Mouse (Mus musculus): ENCODE results near the gene Epha4.

Gene Epha4

GRCm38 (mm10) chr1:77446438-77446837 lies 68.5 kb downstream of the Epha4 start:
- DNase-seq (ENCODE audit: low read depth, low spot score), result no peak

DNA sequence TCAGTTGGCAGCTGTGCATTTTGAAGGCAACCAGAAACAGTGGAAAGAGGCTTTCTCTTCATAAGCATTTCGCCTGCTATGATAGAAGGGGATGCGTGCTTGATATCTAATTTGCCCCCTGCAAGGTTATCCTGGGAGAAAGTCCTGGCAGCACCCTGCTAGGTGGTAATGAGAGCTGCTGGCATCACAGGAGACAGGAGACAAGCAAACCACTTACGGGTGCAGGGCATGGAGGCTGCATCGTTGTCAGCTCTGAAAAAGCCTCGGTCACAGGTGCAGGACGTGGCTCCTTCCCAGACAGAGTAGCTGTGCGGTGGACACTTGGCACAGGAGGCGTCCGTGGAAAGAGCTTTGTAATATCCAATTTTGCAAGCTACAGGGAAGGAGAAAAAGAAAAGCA lies 70.2 kb downstream of the Epha4 start:
- DNase-seq (ENCODE audit: low read depth, low spot score), result no peak

DNA sequence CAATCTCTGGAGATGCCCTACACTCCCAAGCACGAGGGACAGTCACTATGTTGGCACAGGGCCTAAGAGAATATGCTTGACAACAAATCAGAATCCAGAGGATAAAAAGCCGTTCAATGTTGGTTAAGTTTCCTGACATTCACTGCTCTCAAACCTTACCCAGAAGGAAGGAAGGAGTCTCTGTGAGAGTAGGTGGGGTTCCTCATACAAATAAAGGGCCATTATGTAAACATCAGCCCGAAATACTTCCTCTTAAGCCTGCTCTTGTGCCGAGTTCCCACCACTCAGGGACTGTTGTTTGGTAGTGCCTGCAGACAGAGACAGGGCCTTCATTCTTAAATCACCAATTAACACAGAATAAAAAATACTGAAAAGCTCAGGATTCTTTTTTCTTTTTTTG lies 72.9 kb downstream of the Epha4 start:
- no peak for DNase-seq (ENCODE audit: low read depth, low spot score)

- no peak for DNase-seq (ENCODE audit: low read depth, low spot score)
Observed at GRCm38 (mm10) chr1:77441401-77441800, 73.5 kb downstream of the Epha4 start.

- DNase-seq (ENCODE audit: low read depth, low spot score), result no peak
Observed at GRCm38 (mm10) chr1:77440512-77440911, 74.4 kb downstream of the Epha4 start.

DNA sequence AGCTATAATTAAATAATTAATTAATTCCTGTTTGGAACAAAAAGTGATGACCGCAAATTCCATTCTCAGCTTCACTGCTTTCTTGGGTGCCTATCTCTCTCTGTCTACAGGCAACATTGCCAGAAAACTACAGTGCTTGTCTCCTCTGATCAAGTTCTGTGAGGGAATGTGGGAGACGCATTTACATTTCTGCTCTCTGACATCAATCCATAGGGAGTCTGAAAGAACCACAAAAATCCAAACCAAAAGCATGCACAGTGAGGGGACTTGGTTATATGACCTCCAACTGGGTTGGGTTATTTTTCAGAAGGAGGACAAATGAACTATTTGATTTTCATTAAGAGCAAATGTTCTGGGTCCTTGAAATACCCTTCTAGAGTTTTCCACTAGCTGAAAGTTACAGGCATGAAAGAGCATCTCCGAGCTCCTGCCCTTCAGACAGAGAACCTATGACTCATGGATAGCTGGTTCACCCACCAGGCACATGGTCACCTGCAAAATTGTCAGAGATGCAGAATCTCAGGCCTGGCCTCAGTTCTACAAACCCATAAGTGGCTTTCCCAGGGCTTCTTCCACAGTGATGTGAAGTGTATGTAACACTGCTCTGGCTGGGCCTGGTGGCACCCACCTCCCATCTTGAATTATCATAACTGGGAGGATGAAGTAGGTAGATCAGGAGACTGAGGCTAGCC lies 75.4 kb downstream of the Epha4 start:
- no peak for DNase-seq (ENCODE audit: low read depth, low spot score)

GRCm38 (mm10) chr1:77438639-77439038 lies 76.2 kb downstream of the Epha4 start:
- no peak for DNase-seq (ENCODE audit: low read depth, low spot score)

DNA sequence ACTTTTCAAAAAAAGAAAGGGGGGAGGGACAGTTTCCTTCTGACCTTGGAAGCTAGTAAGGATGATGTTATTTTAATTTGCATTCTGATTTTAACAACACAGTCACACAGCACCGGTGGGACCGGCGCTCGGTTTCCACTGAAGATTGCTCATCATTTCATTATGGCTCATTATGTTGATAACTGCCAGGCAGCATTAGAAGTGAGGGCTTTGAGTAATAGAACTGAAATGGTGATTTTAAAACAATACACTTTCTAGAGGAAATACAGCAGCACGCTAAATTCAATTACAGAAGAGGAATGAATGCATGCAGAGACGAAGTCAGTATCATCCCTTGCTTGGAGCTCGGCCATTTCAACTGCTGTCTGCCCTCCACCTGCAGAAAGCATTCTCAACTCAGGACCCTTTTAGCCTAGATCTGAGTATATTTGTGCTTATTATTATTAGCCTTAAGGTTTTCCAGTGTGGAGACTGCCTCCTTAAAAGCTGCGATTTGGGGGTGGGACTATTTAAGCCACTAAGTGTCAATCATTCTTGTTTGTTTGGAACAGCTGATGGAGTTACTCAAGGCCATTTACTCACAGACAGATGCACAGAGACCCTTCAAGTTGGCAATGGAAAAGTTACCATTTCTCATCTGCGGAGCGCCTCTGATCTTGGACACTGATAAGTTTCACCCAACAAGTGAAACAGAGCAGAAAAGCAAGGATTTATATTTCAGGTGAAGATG lies 76.8 kb downstream of the Epha4 start:
- DNase-seq (ENCODE audit: low read depth, low spot score), result no peak

DNA sequence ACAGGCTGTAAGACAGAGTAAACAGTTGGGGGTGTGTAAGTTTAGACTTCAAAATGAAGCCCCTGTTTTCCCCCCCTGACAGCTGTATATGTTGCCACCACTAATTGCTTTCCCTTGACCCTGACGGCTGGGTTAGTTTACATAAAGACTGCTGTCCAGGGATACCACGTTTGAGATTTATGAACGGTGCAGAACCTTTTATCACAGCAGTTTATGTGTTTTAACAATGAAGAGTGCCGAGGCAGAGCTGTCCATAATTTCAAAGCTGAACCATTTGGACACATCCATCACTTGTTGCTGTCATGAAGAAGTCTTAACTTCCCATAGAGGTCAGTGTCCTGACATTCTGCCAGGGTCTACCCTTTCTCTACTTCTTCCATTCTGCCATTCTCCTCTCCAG lies 79.8 kb downstream of the Epha4 start:
- DNase-seq (ENCODE audit: low read depth, low spot score), result peak; percentile 75

DNA sequence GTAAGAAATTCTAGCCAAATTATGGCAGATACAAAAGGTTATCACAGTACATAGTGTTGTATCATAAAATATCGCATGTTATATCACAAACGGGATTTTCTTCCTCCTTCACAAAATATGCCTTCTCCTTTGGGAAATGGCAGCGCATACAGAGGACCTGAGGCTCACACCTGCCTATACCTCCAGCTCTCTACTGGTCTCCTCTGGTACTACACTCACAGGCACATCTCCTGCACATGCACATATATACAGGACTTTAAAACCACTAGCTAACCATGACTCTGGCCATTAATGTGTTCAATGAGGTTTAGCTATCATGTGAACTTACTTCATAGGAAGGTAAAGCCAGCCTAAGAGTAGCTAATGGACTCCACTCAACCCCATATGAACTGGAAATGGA lies 81.7 kb downstream of the Epha4 start:
- no peak for DNase-seq (ENCODE audit: low read depth, low spot score)

DNA sequence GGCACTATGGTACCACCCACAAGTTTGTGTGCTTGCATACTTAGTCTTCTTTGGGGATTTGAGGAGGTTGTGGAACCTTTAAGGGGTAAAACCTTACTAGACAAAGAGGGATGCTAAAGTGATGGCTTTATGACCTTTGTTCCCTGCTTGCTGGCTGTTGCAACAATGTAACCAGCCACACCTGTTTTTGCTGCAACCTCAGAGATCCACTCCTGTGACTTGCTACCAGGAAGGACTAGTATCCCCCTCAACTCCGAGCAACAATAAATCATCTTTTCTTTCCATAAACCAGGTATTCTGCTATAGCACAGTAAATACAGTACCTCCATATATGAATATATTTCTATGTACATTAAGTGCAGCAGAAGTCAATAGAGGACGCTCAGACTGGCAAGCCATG lies 82.4 kb downstream of the Epha4 start:
- DNase-seq (ENCODE audit: low read depth, low spot score), result no peak

DNA sequence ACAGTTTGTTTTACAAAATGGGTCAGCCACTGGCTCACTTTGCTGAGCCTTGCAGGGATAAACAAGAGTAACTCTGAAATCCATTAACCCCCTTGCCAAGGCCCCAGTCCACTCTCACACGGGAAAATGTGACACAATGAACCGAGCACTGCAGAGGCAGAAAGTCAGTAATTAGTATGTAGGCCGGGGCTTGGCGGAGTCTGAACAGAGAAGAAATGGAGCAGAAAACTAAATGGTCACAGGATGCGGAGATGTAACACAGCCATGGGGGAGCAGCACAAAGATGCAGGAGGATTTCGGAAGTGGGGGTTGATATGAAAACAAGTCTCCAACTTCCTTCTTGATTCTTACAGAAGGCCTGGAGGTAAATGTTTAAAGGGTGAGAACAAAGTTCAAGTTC lies 85.7 kb downstream of the Epha4 start:
- no peak for DNase-seq (ENCODE audit: low read depth, low spot score)

DNA sequence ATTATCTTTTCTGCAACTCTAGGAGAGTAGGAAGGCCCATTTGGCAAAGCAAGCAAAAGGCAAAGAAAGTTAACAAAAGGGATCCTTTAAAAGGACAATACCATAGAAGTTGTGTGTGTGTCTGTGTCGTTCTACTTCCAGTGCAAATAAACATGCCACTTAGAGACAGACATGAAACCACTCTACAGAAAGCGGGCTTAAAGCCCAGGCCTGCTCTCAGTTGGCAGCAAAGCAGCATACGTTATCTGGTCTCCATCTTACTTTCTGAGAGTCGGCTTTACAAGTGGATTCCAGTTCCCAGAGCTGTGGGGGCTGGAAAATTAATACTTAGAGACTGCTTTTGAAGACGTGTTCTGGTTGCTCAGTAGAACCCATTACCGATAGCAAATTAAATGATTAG lies 87.9 kb downstream of the Epha4 start:
- DNase-seq (ENCODE audit: low read depth, low spot score), result no peak

GRCm38 (mm10) chr1:77425171-77425570 lies 89.7 kb downstream of the Epha4 start:
- DNase-seq (ENCODE audit: low read depth, low spot score), result no peak

GRCm38 (mm10) chr1:77421081-77421480 lies 93.8 kb downstream of the Epha4 start:
- DNase-seq (ENCODE audit: low read depth, low spot score), result no peak

DNA sequence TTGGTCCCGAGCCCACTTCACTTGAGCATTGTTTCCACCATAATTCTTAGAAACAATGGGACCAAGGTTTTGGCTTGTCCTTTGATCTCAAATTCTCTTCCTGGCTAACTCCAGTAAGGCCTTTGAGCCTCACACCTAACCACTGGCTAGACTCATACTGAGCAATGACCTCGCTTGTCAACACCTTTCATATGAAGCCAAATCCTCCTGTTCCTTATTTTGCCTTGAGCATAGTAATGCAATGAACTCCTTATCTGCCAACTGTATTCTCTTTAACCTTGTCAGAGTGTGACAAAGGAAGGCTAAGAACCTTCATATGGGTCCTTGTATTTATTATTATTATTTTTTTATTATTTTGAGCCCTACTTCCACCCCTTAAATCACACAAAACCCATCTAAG lies 94.5 kb downstream of the Epha4 start:
- no peak for DNase-seq (ENCODE audit: low read depth, low spot score)

GRCm38 (mm10) chr1:77416872-77417271 lies 98.0 kb downstream of the Epha4 start:
- DNase-seq (ENCODE audit: low read depth, low spot score), result peak; percentile 55

- no peak for DNase-seq (ENCODE audit: low read depth, low spot score)
Observed at GRCm38 (mm10) chr1:77412871-77413669, 101.8 kb downstream of the Epha4 start.

- DNase-seq (ENCODE audit: low read depth, low spot score), result no peak
Observed at GRCm38 (mm10) chr1:77412285-77412684, 102.6 kb downstream of the Epha4 start.

DNA sequence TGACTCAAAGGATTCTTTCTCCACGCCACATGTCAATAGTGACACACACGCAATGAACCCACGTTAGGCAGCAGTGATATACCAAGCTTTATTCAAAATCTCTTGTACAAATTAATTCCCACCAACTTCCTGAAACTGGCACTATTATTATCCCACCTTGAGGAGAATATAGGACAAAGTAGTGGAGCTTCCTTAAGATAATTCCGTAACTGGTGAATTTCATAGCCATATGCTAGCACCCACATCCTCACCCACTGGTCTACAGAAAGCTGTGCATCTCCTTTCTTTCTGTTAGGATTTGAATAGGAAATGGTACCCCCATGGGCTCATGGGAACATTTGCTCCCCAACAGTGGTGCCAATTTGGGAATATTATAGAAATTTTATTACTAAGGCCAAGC lies 103.7 kb downstream of the Epha4 start:
- no peak for DNase-seq (ENCODE audit: low read depth, low spot score)

DNA sequence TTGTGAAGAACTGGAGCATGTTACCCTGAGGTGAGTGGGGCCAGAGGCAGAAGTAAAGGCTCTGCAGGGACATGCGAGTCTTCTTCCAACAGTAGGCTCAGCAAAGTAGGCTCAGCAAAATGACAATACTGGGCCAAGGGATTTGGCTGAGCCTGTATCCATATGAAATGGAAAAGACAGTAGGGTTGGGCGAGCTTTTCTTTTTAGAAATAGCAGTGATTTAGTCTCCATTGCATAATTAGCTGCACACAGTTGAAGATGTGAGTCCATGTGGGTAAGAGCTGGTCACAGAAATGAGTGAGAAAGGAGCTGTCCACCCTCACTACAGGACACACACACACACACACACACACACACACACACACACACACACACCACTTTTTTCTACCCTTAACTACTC lies 104.2 kb downstream of the Epha4 start:
- DNase-seq (ENCODE audit: low read depth, low spot score), result no peak

DNA sequence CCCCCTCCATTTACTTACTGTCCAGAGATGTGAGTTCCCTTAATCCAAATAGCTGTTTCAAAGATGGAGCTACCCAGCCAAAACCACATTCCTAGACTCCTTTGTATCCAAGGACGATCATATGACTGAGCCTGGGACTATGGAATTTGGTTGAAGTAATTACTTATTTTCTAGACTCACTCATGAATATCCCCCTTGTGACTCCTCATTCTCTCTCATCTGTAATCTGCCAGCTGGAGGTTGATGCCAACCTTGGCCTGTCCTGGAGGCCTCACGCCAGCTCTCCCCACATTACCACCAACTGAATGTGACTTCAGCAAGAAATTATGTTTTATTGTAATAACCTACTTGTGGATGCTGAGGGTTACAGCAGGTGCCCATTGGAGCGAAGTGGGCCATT lies 104.7 kb downstream of the Epha4 start:
- no peak for DNase-seq (ENCODE audit: low read depth, low spot score)

DNA sequence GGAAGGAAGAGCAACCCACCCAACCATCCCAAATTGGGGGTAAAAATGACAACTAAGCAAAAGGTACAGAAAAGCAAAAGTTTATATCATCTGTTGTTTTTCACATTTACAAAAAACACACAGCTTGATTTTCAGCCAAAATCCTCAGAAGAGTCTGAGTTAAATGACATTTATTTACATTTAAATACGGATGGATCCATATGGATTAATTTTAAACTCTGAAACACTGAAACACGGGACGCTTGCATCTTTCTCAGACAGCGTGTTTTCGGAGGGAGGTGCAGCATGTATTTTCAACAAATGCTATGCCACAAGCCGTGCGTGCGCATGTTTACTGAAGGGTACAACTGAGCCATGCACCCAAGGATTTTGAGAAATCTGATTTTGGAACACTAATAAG lies 105.4 kb downstream of the Epha4 start:
- no peak for DNase-seq (ENCODE audit: low read depth, low spot score)

Data from mesoderm, embryonic 11.5 days (tissue).